Mouse (Mus musculus) cerebellum, postnatal 36 days (tissue): ENCODE data around the gene Akt1s1.
A peak's percentile ranks its signal among the peaks of the same experiment; 100 is the strongest.

Source experiments
- DNase-seq, 2 experiments: peaks; one replicate each; pipeline ENCODE4 v3.0.0; 2021 to 2022; ENCODE audit warnings: mixed read lengths in 2 of 2

Akt1s1 gene

DNA sequence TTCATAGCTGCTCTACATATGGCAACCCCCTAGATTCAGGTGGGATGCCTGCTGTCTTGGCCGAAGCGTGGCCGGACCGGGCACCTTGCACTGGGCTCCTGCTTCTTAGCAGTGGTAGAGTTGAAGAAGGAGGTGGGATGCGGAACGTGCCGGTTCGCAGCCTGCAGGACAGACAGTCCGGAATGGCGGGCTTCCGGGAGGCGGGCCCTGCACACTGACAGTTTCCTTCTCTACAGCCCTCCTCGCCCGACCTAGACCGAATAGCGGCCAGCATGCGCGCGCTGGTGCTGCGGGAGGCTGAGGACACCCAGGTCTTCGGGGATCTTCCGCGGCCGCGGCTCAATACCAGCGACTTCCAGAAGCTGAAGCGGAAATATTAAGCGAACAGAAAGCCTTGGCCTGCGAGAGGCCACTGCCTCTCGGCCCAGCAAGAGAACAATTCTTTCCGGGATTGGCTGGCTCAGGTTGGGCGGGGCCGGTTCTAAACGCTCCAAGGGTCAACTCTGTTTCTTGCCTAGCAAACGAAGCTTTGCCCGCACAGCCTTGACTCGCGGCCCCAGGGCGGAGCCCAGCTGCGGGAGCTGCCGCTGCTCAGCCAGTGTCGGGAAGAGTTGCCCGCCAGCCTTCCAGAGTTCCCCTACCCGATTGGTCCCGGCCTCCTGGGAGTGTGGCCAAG, 5.7 kb downstream of the Akt1s1 start:
- peak; percentile 80 to 81 for DNase-seq

DNA sequence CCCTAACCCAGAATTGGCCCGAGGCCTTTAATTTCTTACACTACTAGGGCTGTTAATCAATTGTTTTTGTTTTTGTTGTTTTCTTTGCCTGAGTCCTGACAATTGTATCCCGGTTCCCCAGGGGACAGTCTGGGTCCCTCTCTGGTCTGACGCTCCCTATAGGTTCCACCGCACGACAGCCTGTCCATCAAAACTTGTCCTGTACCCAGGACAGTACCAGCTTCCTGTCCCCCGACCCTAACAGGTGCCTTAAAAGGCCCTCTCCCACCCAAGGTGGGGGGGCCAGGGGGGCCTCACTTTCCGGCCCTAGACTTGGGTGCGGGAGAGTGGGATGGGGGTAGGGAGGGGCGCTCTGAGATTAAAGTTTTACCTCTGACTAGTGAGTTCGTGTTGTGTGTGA, 6.2 kb downstream of the Akt1s1 start:
- no peak for DNase-seq

DNA sequence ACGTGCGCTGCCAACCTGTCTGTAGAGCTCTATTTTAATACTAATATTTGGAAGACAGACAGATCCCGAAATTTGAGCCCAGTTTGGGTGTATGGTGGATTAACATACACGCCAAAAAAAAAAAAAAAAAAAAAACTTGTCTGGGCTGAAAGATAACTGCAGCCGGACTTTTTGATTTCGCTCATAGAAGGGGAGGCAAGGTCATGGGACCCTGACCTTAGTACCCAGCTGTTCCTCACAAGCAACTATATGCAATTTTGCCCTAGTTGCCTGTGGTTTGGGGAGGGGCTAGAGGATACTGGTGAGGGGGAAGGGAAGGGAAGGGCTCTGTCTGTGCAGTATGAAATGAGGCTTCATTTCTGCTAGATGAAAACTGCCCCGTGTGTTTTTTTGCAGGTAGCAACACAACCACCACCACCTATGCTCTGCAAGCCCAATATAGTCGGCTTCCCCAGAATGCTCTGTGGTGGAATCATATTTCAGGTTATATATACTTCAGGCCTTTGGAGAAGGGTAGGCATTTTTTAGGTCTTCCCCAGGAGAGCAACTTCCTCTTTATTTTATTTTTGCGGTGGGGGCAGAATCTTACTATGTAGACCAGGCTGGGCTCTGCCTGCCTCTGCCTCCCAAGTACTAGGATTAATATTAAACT, 7.6 kb downstream of the Akt1s1 start:
- DNase-seq = no peak

DNA sequence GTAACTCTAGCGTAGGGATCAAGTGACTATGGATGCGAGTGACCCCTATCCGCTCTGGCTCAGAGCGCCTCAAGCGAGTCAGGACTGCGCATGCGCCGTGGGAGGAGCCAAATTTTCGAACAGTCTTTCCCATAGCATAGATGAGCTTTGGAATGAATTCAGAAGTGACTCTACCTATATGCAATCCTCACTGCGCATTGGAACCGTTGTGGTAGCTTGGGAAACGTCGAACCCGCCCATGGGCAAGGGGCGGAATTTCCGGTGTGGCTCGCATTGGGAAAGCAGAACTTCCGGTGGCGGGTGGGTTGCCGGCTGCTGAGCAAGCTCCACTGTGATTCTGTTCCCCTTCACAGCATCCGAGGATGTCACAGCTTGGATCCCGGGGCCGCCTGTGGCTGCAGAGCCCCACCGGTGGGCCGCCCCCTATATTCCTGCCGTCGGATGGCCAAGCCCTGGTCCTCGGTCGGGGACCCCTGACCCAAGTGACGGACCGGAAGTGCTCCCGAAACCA, 8.3 kb downstream of the Akt1s1 start, which contains the start of gene Pnkp:
Pnkp (plus strand) TSS at position 98 of the 511 bp plus-strand sequence.
- peak; percentile 82 to 86 for DNase-seq

DNA sequence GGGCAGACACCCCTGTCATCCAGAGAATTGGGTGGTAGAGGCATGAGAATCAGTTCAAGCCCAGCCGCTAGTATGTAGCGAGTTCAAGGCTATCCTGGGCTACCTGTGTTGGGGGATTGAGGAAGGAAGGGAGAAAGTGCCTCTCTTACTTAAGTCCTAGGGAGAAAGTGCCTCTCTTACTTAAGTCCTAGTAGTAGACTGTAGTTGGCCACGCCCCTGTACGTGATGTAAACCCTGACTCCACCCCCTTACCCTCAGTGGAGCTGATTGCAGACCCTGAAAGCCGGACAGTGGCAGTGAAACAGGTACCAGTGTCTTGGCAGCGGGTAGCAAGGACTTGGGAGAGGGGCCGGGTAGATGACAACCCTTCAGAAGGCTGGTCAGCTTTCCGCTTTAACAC, 9.1 kb downstream of the Akt1s1 start:
- no peak for DNase-seq

DNA sequence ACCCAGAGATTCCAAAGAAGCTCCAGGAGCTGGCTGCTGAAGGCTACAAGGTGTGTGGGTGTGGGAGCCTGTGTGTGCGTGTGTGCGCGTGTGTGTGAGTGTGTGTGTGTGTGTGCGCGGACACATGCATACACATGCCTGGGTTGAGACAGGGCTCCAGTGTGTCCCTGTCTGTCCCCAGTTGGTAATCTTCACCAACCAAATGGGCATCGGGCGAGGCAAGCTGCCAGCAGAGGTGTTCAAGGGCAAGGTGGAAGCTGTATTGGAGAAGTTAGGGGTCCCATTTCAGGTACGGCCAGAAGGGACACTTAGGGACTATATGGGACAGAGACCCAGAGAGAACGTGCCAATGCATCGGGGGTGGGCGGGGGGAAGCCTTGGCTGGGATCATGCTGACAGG, 11.1 kb downstream of the Akt1s1 start:
- no peak for DNase-seq

DNA sequence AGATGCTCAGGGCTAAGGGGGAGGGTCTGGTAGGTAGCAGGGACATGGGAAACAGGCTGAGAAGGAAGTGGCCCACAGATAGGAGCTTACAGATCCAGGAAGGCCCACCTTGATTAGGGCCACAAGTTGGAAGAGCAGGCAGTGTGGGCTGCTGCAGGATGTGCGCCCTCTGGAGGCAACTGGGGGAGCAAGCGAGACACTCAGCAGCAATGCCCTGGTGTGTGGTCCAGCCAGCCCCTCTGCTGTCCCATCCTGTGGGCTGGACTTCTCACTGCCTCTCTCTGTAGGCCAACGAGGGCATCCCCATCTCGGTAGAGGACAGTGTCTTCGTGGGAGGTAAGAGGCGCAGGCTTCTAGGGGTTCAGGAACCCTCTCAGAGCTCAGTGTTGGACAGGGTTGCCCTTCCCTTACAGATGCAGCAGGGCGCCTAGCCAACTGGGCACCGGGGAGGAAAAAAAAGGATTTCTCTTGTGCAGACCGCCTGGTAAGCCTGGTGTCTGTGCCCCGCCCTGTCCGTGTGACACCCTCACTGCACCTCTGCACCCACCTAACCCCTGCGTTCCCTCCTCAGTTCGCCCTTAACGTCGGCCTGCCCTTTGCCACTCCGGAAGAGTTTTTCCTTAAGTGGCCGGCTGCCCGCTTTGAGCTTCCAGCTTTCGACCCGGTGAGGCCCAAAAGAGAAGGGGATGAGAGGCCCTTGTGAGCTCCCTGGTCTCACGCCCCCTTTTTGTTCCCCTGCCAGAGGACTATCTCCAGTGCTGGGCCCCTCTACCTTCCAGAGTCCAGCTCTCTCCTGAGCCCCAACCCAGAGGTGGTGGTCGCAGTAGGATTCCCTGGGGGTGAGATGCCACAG, 12.0 kb downstream of the Akt1s1 start:
- DNase-seq = peak; percentile 68 to 72

DNA sequence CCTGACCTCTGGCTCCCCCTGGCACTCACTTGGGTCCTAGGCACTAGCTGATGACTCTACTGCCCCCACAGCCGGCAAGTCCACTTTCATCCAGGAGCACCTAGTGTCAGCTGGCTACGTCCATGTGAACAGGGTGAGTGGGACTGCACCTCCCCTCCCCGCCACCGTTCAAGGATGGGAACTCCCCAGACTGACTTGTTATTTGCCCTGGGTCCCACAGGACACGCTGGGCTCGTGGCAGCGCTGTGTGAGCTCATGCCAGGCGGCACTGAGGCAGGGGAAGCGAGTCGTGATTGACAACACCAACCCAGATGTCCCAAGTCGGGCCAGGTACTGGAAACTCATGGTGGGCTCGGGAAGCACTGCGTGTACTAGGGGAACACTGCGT, 12.6 kb downstream of the Akt1s1 start:
- DNase-seq = no peak

DNA sequence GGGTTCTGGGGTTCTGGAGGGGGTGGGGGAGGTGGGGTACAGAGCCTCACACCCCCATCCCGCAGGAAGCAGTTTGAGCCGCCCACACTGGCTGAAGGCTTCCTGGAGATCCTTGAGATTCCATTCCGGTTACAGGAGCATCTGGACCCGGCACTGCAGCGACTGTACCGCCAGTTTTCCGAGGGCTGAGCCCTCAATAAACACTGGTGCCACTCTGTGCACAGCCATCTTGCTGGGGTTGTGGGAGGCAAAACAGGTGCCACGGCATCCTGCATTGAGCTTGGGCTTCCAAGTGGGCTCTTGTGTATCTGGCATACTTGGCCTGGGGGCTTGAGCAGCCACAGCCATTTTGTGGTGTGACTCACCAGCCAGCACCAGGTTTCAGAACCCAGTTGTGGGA, 13.6 kb downstream of the Akt1s1 start:
- no peak for DNase-seq

DNA sequence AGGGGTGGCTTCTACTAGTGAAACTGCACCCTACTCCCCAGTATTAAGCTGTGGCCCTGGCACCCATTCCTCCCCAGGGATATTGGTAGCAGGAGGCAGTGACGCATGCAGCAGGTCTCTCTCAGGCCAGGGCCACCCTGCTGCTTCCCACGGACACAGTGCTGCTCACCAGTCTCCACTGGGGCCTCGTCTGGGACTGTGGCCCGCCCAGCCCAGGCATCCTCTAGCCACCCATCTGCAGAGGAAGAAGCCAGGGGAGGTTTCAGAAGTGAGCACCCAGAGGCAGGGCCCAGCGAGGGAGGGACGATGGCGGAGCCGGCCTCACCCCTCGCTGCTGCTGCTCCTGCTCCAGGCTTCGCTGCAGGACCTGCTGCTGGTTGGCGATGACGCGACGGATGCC, 14.4 kb downstream of the Akt1s1 start:
- no peak for DNase-seq

DNA sequence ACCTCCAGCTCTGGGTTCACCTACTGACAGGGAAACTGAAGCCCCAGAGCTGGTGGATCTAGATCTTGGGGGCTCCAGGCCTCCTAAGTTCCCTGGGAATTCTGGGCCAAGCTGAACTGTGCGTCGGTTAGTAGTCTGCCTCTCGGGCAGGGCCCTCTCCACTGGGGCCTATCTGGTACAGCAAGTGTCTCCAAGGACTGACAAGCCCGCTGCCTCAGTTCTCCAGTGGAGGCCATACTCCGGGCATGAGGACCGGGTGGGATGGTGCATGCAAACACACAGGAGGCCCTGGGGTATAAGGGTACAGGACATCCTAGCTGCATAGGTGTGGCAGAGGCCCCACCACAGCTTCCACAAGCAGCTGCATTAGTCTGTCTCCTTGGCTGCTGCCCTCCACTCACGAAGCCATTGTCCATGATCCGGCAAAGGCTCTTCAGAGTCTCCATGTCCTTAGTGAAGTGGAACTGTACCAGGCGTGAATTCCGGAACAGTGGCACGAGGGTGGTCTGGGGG, 15.2 kb downstream of the Akt1s1 start:
- DNase-seq = no peak

DNA sequence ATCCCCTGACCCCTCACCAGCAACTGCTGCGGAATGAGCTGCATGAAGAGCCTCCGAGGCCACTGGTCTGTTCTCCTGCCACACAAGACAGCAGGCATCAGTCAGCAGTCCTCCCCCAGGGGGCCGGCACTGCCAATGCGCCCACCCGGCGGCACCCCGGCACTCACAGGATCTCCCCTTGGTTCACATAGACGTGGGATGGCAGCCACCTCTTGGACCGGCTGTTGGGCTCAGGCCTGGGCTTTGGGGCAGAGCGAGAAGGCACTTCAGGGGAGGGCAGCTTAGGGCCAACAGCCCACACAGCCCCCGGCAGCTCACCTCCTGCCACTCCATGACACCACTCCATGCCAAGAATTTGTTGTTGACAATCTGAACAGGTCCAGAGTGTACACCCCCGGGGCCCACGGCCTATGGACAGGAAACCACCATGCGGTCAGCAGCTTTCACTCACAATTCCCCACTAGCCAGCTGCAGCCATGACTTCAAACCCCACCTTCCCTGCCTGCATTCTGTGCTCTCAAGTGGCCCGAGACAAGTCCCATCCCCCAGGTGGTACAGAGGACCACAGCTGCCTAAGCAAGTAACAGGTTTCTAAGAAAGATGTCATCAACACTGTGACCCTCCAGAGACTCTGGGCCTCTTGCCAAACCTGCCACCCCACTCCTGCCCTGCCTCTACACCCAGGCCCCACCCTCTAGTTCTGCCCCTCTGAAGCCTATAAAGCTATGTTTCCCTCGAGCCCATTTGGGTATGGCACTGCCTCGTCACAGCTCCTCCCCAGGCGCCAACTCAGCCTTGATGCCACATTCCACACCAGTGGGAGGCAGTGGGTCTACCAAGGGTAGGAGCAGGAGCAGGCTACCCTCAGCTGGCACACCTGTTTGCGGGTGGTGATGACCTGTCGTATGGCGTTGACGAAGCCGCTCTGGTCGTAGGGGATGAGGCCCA, 16.1 kb downstream of the Akt1s1 start:
- DNase-seq = no peak

DNA sequence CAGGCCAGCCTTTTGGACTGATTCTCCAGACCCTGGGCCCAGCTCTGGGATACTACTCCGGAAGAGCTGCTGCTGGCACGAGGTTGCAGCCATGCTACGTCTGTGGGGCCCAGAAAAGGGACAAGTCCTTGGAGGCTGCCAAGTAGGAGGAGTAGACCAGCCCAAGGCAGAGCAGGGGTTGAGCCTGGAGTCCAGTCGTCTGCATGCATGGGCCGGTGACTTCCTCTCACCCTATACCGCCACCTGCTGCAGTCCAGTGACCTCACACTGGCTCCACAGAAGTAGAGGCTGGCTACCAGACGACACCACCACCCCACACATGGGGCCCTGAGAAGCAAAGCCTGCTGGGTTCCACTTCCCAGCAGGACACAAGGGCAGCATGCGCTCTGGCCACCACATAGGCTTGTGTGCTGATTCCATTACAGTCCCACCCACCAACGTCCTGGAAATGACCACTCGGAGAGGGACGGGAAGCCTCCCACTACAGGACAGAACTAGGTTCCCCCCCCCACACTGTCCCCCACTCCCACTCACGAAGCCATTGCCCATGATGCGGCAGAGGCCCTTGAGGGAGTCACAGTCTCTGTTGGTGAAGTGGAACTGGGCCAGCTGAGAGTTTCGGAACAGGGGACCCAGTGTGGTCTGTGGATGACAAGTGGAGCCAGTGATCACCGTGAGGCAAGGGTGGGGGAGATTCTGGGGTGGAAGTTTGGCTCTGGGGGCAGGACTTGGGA, 17.7 kb downstream of the Akt1s1 start:
- DNase-seq = no peak

DNA sequence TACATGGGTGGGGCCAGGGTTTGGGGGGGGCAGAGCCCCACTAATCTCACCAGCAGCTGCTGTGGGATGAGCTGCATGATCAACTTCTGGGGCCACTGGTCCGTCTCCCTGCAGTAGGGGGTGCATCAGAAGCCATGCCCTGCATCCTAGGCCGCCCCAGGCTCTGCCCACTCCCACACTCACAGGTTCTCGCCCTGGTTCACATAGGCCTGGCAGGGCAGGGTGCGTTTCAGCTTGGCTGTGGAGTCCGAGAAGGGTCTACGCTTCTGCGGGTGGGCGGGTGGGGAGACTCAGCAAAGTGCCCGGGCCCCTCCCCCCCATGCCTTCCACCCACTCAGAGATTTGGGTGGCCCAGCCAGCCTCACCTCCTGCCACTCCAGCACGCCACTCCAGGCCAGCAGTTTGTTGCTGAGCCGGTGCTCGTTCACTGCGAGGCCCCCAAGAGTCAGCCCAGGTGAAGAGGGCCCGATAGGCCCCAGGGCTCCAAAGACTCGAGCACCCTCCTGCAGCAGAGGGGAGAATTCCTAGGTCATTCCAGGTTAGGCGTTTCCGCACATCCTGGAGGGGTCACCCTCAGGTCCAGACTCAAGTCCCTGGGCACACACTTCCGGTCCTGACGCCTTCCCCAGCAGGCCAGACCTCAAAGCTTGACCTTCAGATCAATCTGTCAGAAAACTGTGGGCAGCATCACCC, 18.4 kb downstream of the Akt1s1 start:
- no peak for DNase-seq

DNA sequence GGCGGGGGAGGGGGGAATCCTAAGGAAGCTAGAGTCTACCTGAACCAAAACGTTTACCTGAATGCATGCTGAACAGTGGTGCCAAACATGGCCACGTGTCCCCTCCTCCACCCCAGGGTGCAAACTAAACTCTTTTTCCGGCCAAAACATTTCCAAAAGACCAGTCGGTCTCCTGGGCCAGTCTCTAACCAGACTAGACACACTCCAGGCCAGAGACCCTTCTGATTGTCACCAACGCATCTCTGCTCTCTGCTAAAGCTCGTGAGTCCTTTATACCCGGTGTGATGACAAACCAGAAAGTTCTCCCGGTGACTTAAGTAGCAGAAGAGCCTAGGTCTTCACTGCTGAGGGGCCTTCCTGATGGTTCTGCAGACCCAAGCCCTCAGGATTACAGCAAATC, 19.0 kb downstream of the Akt1s1 start:
- no peak for DNase-seq

DNA sequence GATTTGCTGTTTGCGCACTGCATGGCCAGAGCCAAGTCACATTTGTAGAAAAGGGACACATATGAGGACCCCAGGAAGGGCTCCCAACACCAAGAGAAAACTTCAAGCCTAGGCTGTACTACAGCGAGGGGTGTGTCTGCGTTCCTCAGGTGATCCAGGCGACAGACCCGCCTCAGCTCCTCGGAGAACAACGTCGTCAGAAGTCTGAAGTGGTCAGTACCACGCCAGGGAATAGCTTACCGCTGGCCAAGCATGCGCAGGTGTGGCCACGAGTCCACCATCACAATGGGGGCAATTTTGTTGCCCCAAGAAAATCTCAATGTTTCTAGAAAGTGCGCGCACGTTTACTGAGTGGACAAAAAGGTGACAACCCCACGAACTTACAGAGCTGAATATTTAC, 19.7 kb downstream of the Akt1s1 start:
- DNase-seq = no peak

DNA sequence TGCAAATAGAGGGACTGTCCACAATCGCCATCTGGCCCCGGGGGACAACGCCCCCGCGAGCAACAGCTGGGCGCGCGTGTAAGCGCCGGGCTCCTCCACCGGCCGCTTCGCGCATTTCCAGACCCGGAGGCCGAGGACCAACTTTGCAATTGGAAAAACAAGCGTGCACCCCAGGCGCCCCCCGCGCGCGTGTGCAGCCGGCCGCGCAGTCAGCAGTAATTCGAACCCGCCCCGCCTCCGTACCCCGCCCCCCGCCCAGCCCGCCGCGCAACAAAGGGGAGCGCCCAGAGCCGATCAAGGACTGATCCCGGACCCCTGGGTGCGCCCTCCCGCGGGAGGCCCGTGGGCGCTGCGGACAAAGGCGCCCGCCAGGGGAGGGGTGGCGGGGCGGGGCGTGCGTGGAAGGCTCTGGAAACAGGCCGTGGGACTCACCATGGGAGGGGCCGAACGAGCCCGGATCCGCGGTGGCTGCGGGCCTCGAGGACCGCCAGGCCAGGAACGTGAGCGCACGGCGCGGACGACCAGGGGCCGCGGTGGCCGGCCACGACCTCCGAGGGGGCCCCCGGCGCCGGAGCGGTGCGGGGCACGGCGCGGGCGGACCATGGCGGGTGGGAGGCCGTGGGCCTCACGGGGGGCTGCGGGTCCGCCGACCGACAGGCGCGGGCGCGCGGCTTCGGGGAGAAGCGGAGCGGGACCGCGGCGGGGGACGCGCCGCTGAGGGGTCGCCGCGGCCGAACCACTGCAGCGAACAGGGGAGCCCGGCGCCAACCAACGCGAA, 20.3 kb downstream of the Akt1s1 start:
- peak; percentile 55 to 64 for DNase-seq

DNA sequence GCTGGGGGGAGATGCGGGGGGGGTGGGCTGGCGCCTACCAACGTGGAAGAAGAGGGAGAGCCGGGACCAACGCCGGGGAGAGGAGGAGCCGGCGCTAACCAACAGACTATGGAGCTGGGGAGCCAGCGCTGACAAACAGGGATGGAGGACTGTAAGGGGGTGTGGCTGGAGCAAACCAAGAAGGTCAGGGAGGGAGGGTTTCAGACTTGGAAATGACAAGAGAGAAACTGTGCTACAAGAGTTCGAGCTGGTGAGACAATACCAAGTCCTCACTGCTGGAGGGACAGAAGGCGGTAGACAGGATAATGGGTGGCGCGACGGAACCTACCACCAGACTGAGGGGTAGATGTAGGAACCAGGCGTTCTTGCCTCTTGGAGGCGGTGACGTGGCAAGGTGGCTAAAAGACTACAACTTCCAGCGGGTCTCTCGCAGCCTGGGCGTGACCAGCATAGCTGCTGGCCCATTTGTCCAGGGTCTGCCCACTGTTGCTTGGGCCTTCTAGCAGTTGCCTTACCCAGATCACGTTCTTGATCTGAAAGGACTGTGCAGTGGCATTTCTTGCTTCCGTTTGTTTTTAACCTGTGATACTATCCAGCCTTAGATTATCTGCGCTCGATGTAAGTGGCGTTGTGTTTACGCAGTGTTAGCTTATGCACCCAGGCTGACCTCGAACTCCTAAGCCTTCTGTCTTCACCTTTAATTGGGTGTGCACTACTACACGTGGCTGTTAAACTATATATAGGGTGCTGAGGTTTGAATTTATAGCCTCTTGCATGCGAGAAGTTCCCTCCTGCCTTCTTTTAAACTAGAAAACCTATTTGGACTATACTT, 21.1 kb downstream of the Akt1s1 start, which contains the start of gene Ptov1:
Ptov1 (minus strand) TSS at position 92 of the 832 bp plus-strand sequence.
- peak; percentile 92 to 93 for DNase-seq

DNA sequence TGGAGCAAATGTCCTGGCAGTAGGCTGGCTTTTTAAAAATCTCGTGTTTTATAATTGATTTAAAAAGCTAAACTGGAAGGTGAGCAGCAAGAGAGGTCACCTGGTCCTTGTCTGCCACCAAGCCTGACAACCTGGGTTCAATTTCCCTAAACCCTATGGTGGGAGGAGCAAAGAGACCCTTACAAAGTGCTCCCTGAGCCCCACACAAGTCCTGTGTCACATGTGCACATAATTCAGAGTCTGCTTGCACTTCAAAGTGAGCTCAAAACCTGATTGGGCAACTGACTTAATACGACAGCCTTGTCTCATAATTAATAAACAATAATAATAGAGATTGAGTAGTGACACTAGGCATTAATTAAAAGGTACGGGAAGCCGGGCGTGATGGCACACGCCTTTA, 21.8 kb downstream of the Akt1s1 start:
- DNase-seq = no peak
